Mouse (Mus musculus) ES-Bruce4 (cell line): ENCODE measurements around the gene Cox7a2. TPM values are rescaled to one million over a fixed set of nuclear protein-coding genes. Genes with fewer than 3 reads are reported as not detected.

ENCODE experiments used
- H3K27ac ChIP-seq: 2 replicates; pipeline ENCODE4 v1.5.1; 2012; ENCODE audit warnings: low read length, inconsistent platforms; ENCODE audit not compliant: insufficient read depth
- H3K27me3 ChIP-seq: 2 replicates; pipeline ENCODE4 v1.6.1; 2012; ENCODE audit warnings: mild to moderate bottlenecking, low read length, inconsistent platforms; ENCODE audit not compliant: control insufficient read depth, poor library complexity, insufficient read depth, severe bottlenecking
- H3K36me3 ChIP-seq: 2 replicates; pipeline ENCODE4 v1.6.1; 2012; ENCODE audit warnings: inconsistent platforms, mild to moderate bottlenecking, low read length, moderate library complexity; ENCODE audit not compliant: control insufficient read depth, poor library complexity, insufficient read depth, severe bottlenecking
- H3K4me1 ChIP-seq: one replicate; pipeline ENCODE4 v1.8.1; 2011; ENCODE audit warnings: low read length; ENCODE audit not compliant: control insufficient read depth, insufficient read depth
- H3K4me3 ChIP-seq: 2 replicates; pipeline ENCODE4 v1.5.1; 2011; ENCODE audit warnings: low read depth, mild to moderate bottlenecking, low read length
- H3K9ac ChIP-seq: 2 replicates; pipeline ENCODE4 v1.6.1; 2012; ENCODE audit warnings: low read depth, mild to moderate bottlenecking, inconsistent platforms; ENCODE audit not compliant: poor library complexity, severe bottlenecking
- H3K9me3 ChIP-seq: replicated peaks from 2 replicates; pipeline ENCODE4 v1.6.1; 2012; ENCODE audit warnings: mild to moderate bottlenecking, low read length, inconsistent platforms; ENCODE audit not compliant: control insufficient read depth, poor library complexity, insufficient read depth, severe bottlenecking
- CTCF ChIP-seq: IDR thresholded peaks from one replicate; pipeline ENCODE4 v1.8.1; 2011; ENCODE audit warnings: low read depth, low read length
- EP300 ChIP-seq: IDR thresholded peaks from 2 replicates; pipeline ENCODE4 v1.6.1; 2011; ENCODE audit warnings: low read depth, low read length; ENCODE audit not compliant: insufficient read depth
- POLR2A ChIP-seq: IDR thresholded peaks from one replicate; pipeline ENCODE4 v1.8.1; 2011; ENCODE audit warnings: low read length; ENCODE audit not compliant: insufficient read depth
- polyA plus RNA-seq: library from polyadenylated mRNA; stranded (reverse); fragments of >200 nt; gene quantifications from 2 replicates; pipeline ENCODE4 v1.2.4, GENCODE M21; 2011; ENCODE audit warnings: low read depth; ENCODE audit not compliant: missing spikeins, insufficient read depth, insufficient read length

Cox7a2 gene
- polyA plus RNA-seq, 1 experiment, result 525 TPM

DNA sequence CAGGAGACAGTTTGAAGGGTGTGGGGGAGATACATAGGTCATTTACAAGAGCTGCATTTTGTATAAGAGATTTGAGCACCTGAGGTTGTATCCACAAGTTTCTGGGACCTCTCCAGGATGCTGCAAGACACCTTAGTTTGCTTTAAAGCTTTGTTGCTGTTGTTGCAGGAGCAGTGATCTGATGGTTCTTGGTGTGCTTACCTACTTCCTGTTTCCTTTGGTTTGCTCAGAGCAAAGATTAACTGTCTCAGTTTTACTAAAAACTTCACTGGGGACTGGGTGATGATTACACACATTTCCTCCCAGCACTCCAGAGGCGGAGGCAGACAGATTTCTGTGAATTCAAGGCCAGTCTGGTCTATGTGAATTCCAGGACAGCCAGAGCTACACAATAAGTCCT lies 35.4 kb upstream of the Cox7a2 start:
- Histone ChIP-seq H3K36me3 (no peaks in the 10 kb centered on the region), H3K4me1 (no peaks in the 10 kb centered on the region), H3K9ac (no peak overlapping the region), H3K4me3 (no peak overlapping the region), H3K27ac (no peak overlapping the region), H3K9me3 (no peaks in the 10 kb centered on the region), H3K27me3 (no peaks in the 10 kb centered on the region)
- TF ChIP-seq EP300 (no peak), POLR2A (no peak), CTCF (no peak)

DNA sequence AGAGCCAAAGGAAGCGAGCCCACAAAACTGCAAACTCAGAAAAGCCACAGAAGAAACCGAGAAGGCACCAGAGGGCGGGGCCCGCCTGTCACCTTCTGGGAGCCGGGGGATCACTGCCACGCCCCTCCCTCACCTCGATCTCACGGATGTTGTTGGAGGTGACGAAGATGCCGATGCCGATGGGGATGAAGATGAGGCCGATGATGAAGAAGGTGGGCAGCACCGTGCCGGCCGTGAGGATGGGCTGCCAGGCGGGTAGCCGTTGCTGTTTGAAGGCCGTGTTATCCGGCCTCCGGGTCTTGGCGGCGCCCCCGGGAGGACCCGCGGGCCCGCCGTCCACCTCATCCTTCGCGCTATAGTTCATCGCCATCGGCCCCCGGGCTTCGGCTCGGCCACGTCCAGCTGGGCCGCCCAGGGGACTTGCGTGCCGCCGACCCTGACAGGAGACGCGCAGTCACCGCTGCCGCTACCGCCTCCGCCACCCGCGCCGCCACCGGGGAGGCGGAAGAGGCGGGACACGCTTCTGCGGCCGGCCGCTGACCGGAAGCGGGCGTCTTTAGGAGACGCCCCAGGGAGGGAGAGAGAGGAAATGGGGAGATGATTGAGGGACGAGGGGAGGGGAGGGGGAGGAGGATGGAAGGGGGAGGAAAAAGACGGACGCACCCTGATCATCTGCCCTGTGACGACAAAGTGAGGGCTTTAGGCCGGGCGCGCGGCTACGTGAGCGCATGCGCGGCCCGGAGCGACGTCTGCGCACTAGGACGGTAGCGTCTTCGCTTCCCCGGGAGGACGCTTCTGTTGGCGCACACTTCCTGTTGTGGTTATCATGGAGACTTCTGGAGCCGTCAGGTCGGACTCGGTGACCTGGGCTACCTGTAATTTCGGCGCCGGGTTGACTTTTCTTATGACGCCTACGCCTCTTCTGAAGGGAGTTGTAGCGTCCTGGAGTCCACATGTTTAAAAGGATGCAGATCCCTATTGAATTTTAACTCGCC lies 33.5 kb upstream of the Cox7a2 start, which contains the start of gene Tmem30a:
Gene Tmem30a, minus strand, starts transcription at position 667 of the 995 bp plus-strand sequence.
- H3K36me3 ChIP-seq, result no peaks in the 10 kb centered on the region
- H3K27me3 ChIP-seq, result no peaks in the 10 kb centered on the region
- H3K9ac ChIP-seq, result peak within 1 kb of the TSS; percentile 68
- TF ChIP-seq EP300 (0 out of 2 replicates have a peak, but pooled peaks have one; percentile 51), POLR2A (no peak), CTCF (no peak)
- no peak within 1 kb of the TSS for H3K27ac ChIP-seq
- H3K4me3 ChIP-seq, result peak within 1 kb of the TSS; percentile 96
- no peaks in the 10 kb centered on the region for H3K9me3 ChIP-seq
- no peaks in the 10 kb centered on the region for H3K4me1 ChIP-seq

DNA sequence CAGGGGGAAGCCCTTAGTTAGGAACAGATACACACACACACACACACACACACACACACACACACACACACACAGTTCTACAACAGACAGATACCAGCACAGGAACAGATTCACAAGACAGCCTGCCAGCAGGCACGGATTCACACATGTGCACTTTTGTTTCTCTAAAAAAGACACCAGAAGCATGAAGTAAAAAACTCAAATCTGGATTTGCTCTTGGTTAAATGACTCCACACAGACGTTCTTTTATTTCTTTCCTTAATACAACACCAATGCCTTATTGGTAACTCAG lies 26.1 kb upstream of the Cox7a2 start:
- Histone ChIP-seq H3K36me3 (no peaks in the 10 kb centered on the region), H3K4me1 (no peaks in the 10 kb centered on the region), H3K9me3 (no peaks in the 10 kb centered on the region), H3K27me3 (no peaks in the 10 kb centered on the region), H3K4me3 (no peak overlapping the region), H3K9ac (no peak overlapping the region), H3K27ac (no peak overlapping the region)
- TF ChIP-seq EP300 (no peak), CTCF (no peak), POLR2A (no peak)

DNA sequence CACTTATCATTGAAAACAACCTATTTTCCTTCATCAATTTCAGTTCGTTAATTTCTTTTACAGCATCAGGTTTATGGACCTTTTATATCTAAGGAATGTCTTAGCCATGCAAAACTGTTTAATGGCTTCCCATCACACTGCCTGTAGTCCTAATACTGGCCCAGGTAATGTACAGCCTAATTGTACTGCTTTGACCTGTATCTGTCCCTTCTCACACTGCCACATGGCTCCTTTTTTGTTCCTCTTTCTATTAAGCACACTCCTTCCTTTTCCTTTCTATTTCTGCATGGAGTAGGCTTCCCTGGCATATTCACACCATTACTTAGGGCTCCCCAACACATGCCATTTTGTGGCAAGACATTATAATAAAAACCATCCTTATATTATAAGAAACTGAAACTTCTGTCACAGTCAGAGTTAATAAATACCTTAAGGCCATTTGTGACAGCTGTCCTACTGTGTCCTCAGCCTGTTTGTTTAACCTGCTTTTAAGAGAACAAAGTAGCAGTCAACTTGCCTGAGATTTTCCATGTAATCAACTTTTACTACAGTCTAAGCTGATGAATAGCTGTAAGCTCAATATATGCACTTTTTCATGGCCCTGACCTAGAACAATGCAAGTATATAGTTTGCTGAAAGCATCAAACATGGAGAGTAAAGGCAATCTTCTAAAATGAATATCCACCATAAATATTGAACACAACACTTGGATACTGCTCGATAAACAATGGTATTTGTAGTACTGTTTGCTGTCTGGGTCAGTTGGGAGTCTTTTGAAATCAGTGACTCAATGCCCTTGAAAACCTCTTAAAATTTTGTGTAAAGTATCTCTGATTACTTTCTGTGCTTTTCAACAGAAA lies 25.5 kb upstream of the Cox7a2 start:
- TF ChIP-seq POLR2A, result no peak
- TF ChIP-seq EP300, result no peak
- no peak for TF ChIP-seq CTCF

DNA sequence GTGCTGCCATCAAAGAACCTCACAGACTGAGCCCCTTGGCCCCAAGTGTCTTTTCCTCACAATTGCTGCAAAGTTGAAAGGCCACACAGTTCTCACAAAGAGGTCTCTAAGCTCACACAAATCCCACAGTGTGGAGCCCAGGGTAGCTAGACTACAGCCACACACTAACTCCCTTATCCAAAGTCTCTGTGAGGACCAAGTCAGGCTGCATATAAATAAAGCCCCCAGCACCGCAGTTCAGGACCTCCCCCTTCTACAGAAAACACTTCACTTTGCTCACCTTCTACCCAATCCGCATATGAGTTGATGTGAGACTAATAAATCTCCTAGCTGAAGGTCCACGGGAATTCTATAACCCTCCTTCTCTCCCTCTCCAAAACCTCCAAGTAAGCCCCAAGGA lies 24.8 kb upstream of the Cox7a2 start:
- no peak overlapping the region for H3K27ac ChIP-seq
- no peak overlapping the region for H3K4me3 ChIP-seq
- TF ChIP-seq CTCF (no peak), EP300 (no peak), POLR2A (no peak)
- H3K9ac ChIP-seq, result no peak overlapping the region
- H3K4me1 ChIP-seq, result no peaks in the 10 kb centered on the region
- H3K36me3 ChIP-seq, result no peaks in the 10 kb centered on the region
- no peaks in the 10 kb centered on the region for H3K9me3 ChIP-seq
- H3K27me3 ChIP-seq, result no peaks in the 10 kb centered on the region

More for the DNA sequence above, 25.5 kb upstream of the Cox7a2 start:
- Histone ChIP-seq H3K27ac (no peak overlapping the region), H3K36me3 (no peaks in the 10 kb centered on the region), H3K9ac (no peak overlapping the region), H3K27me3 (no peaks in the 10 kb centered on the region), H3K4me3 (no peak overlapping the region), H3K9me3 (no peaks in the 10 kb centered on the region), H3K4me1 (no peaks in the 10 kb centered on the region)

DNA sequence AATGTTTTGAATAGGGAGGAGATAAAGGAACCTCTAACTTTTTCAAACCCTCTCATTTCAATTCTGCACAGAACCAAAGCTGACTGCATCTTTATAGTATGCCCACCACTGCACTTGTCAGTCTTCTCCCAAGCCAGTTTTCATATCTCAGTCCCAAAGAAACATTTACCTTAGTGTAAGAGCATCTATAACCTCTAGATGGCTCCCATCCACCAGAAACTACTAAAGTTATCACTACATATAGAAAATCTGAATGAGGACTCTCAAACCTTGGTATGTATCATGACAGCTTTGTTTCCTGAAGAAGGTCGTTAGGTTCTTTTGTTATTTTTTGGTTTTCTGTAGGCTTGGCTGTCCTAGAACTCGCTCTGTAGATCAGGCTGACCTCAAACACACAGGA lies 19.7 kb upstream of the Cox7a2 start:
- no peaks in the 10 kb centered on the region for H3K4me1 ChIP-seq

More for the DNA sequence above, 19.7 kb upstream of the Cox7a2 start:
- H3K9ac ChIP-seq, result no peak overlapping the region
- no peaks in the 10 kb centered on the region for H3K27me3 ChIP-seq
- H3K36me3 ChIP-seq, result no peaks in the 10 kb centered on the region; the same call in 1 of the 2 replicates
- H3K4me3 ChIP-seq, result no peak overlapping the region
- TF ChIP-seq CTCF, result no peak
- no peak for TF ChIP-seq EP300
- no peak for TF ChIP-seq POLR2A
- no peak overlapping the region for H3K27ac ChIP-seq
- H3K9me3 ChIP-seq, result no peaks in the 10 kb centered on the region
